Mouse (Mus musculus): ENCODE data around the gene Cyth2. TPM values are rescaled to one million over a fixed set of nuclear protein-coding genes. Genes with fewer than 3 reads are reported as not detected.

Cyth2 gene
- polyA plus RNA-seq (2016; fragmentation: Nextera tagmentation; extraction: Ambion mirVana): 171 and 175 TPM in 2 replicates

GRCm38 (mm10) chr7:45813787-45814779, at the start of gene Cyth2:
Gene Cyth2, minus strand, starts transcription at chr7:45814581.
- H3K9me3 ChIP-seq: no peaks in the 10 kb centered on the region
- ATAC-seq (ENCODE audit: insufficient number of reproducible peaks, insufficient read depth, low FRiP score, low TSS enrichment, low read depth): peak; percentile 98
- H3K4me3 ChIP-seq (replicated peaks): peak within 1 kb of the TSS; percentile 97
- peak within 1 kb of the TSS; percentile 99 for H3K9ac ChIP-seq (replicated peaks)
- H3K27ac ChIP-seq: peak within 1 kb of the TSS; percentile 100
- peaks cover 4% of the 10 kb centered on the region for H3K27me3 ChIP-seq
- H3K4me2 ChIP-seq: peak within 1 kb of the TSS; percentile 79
- under 1% methylated on average over 88 of the region's 92 CpGs for WGBS
- peaks cover 26% of the 10 kb centered on the region for H3K4me1 ChIP-seq (replicated peaks)
- H3K36me3 ChIP-seq: peaks cover 39% of the 10 kb centered on the region

- H3K27ac ChIP-seq: no peak overlapping the region
- H3K9ac ChIP-seq (replicated peaks): no peak overlapping the region
- H3K4me2 ChIP-seq: no peak overlapping the region
- H3K4me1 ChIP-seq (replicated peaks): peaks cover 20% of the 10 kb centered on the region
- 88% methylated on average over 7 of the region's 7 CpGs for WGBS
- ATAC-seq (ENCODE audit: insufficient number of reproducible peaks, insufficient read depth, low FRiP score, low TSS enrichment, low read depth): no peak
- peaks cover 59% of the 10 kb centered on the region for H3K27me3 ChIP-seq
- no peak overlapping the region for H3K4me3 ChIP-seq (replicated peaks)
- H3K36me3 ChIP-seq: no peaks in the 10 kb centered on the region
- H3K9me3 ChIP-seq: no peaks in the 10 kb centered on the region
Observed at GRCm38 (mm10) chr7:45862804-45863203, 48.4 kb upstream of the Cyth2 start.

- Histone ChIP-seq H3K4me2 (no peak overlapping the region), H3K9ac (replicated peaks) (no peak overlapping the region), H3K4me3 (replicated peaks) (no peak overlapping the region), H3K27ac (no peak overlapping the region), H3K9me3 (no peaks in the 10 kb centered on the region), H3K4me1 (replicated peaks) (peaks cover 22% of the 10 kb centered on the region), H3K27me3 (peaks cover 71% of the 10 kb centered on the region), H3K36me3 (no peaks in the 10 kb centered on the region)
- no peak for ATAC-seq (ENCODE audit: insufficient number of reproducible peaks, insufficient read depth, low FRiP score, low TSS enrichment, low read depth)
- 47% methylated on average over 4 of the region's 4 CpGs for WGBS
Observed at GRCm38 (mm10) chr7:45859008-45859407, 44.6 kb upstream of the Cyth2 start.

- WGBS: 2% methylated on average over 30 of the region's 30 CpGs
- H3K27me3 ChIP-seq: peaks cover 68% of the 10 kb centered on the region
- peak overlapping the region; percentile 65 for H3K4me2 ChIP-seq
- ATAC-seq (ENCODE audit: insufficient number of reproducible peaks, insufficient read depth, low FRiP score, low TSS enrichment, low read depth): peak; percentile 56
- no peaks in the 10 kb centered on the region for H3K9me3 ChIP-seq
- peak overlapping the region; percentile 37; the same call in 1 of the 2 replicates for H3K9ac ChIP-seq (replicated peaks)
- H3K4me3 ChIP-seq (replicated peaks): peak overlapping the region; percentile 39
- peaks cover 22% of the 10 kb centered on the region for H3K4me1 ChIP-seq (replicated peaks)
- no peaks in the 10 kb centered on the region for H3K36me3 ChIP-seq
- no peak overlapping the region for H3K27ac ChIP-seq
Observed at GRCm38 (mm10) chr7:45856950-45857901, 42.8 kb upstream of the Cyth2 start.

GRCm38 (mm10) chr7:45853089-45853488, 38.7 kb upstream of the Cyth2 start:
- 79% methylated on average over 12 of the region's 12 CpGs for WGBS
- Histone ChIP-seq H3K27ac (no peak overlapping the region), H3K36me3 (no peaks in the 10 kb centered on the region), H3K9ac (replicated peaks) (no peak overlapping the region), H3K4me1 (replicated peaks) (peaks cover 14% of the 10 kb centered on the region), H3K9me3 (no peaks in the 10 kb centered on the region), H3K4me2 (no peak overlapping the region), H3K4me3 (replicated peaks) (no peak overlapping the region), H3K27me3 (peaks cover 37% of the 10 kb centered on the region)
- ATAC-seq (ENCODE audit: insufficient number of reproducible peaks, insufficient read depth, low FRiP score, low TSS enrichment, low read depth): no peak

GRCm38 (mm10) chr7:45850661-45851060, 36.3 kb upstream of the Cyth2 start:
- H3K27me3 ChIP-seq: peaks cover 19% of the 10 kb centered on the region; the same call in 1 of the 2 replicates
- no peak overlapping the region for H3K9ac ChIP-seq (replicated peaks)
- H3K4me1 ChIP-seq (replicated peaks): no peaks in the 10 kb centered on the region; the same call in 1 of the 2 replicates
- H3K9me3 ChIP-seq: no peaks in the 10 kb centered on the region
- no peak overlapping the region for H3K4me2 ChIP-seq
- no peaks in the 10 kb centered on the region for H3K36me3 ChIP-seq
- WGBS: 68% methylated on average over 3 of the region's 3 CpGs
- no peak overlapping the region for H3K4me3 ChIP-seq (replicated peaks)
- ATAC-seq (ENCODE audit: insufficient number of reproducible peaks, insufficient read depth, low FRiP score, low TSS enrichment, low read depth): no peak
- no peak overlapping the region for H3K27ac ChIP-seq

- no peak overlapping the region for H3K4me3 ChIP-seq (replicated peaks)
- 16% methylated on average over 6 of the region's 6 CpGs for WGBS
- no peak overlapping the region for H3K4me2 ChIP-seq
- H3K9ac ChIP-seq (replicated peaks): no peak overlapping the region
- H3K4me1 ChIP-seq (replicated peaks): no peaks in the 10 kb centered on the region; the same call in 1 of the 2 replicates
- H3K27me3 ChIP-seq: peaks cover 20% of the 10 kb centered on the region
- no peaks in the 10 kb centered on the region for H3K9me3 ChIP-seq
- no peak for ATAC-seq (ENCODE audit: insufficient number of reproducible peaks, insufficient read depth, low FRiP score, low TSS enrichment, low read depth)
- no peaks in the 10 kb centered on the region for H3K36me3 ChIP-seq
- H3K27ac ChIP-seq: no peak overlapping the region
Observed at GRCm38 (mm10) chr7:45848447-45849027, 34.2 kb upstream of the Cyth2 start.

- peaks cover 48% of the 10 kb centered on the region for H3K27me3 ChIP-seq
- no peak for ATAC-seq (ENCODE audit: insufficient number of reproducible peaks, insufficient read depth, low FRiP score, low TSS enrichment, low read depth)
- 85% methylated on average over 10 of the region's 10 CpGs for WGBS
- no peaks in the 10 kb centered on the region for H3K36me3 ChIP-seq
- H3K9me3 ChIP-seq: no peaks in the 10 kb centered on the region
- no peak overlapping the region for H3K4me3 ChIP-seq (replicated peaks)
- no peak overlapping the region for H3K4me2 ChIP-seq
- H3K4me1 ChIP-seq (replicated peaks): no peaks in the 10 kb centered on the region
- H3K9ac ChIP-seq (replicated peaks): no peak overlapping the region
- no peak overlapping the region for H3K27ac ChIP-seq
Observed at GRCm38 (mm10) chr7:45842950-45843744, 28.8 kb upstream of the Cyth2 start.

GRCm38 (mm10) chr7:45833924-45834323, 19.5 kb upstream of the Cyth2 start:
- peaks cover 18% of the 10 kb centered on the region for H3K4me1 ChIP-seq (replicated peaks)
- WGBS: under 1% methylated on average over 26 of the region's 31 CpGs
- H3K4me2 ChIP-seq: peak overlapping the region; percentile 62
- peak overlapping the region; percentile 48 for H3K9ac ChIP-seq (replicated peaks)
- H3K36me3 ChIP-seq: peaks cover 5% of the 10 kb centered on the region
- peaks cover 65% of the 10 kb centered on the region for H3K27me3 ChIP-seq
- no peak overlapping the region for H3K27ac ChIP-seq
- peak overlapping the region; percentile 44 for H3K4me3 ChIP-seq (replicated peaks)
- H3K9me3 ChIP-seq: no peaks in the 10 kb centered on the region; the same call in 1 of the 2 replicates
- no peak for ATAC-seq (ENCODE audit: insufficient number of reproducible peaks, insufficient read depth, low FRiP score, low TSS enrichment, low read depth)
